Mouse (Mus musculus) liver (tissue): ENCODE data around the gene Lage3.
"Not testable (repeated sequence)": the region's sequence is repeated elsewhere in the genome, so short reads cannot be mapped to it uniquely, and the experiment has no call there.

ENCODE experiments used
- DNase-seq: peaks from one replicate; pipeline ENCODE4 v3.0.0-alpha.2; 2020; ENCODE audit warnings: mixed read lengths

Gene Lage3

DNA sequence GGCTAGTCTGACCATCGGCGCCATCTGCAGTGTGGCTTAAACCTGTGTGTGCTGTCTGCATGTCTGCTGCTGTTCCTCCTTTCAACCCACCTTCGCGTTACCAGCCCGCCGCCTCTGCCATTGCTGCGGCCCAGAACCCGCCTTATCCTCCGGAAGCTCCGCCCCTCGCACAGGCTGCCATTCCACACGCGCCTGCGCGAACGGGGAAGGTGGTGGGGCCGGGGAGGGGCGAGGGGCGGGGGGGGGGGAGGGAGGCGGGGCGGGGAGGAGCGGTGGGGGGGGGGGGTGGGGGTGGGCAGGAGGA is at the start of gene Lage3:
Lage3 (minus strand) TSS at position 152 of the 304 bp plus-strand sequence.
- peak; percentile 86 for DNase-seq

GRCm38 (mm10) chrX:74400136-74400535 is 46.7 kb upstream of the Lage3 start:
- no peak for DNase-seq

DNA sequence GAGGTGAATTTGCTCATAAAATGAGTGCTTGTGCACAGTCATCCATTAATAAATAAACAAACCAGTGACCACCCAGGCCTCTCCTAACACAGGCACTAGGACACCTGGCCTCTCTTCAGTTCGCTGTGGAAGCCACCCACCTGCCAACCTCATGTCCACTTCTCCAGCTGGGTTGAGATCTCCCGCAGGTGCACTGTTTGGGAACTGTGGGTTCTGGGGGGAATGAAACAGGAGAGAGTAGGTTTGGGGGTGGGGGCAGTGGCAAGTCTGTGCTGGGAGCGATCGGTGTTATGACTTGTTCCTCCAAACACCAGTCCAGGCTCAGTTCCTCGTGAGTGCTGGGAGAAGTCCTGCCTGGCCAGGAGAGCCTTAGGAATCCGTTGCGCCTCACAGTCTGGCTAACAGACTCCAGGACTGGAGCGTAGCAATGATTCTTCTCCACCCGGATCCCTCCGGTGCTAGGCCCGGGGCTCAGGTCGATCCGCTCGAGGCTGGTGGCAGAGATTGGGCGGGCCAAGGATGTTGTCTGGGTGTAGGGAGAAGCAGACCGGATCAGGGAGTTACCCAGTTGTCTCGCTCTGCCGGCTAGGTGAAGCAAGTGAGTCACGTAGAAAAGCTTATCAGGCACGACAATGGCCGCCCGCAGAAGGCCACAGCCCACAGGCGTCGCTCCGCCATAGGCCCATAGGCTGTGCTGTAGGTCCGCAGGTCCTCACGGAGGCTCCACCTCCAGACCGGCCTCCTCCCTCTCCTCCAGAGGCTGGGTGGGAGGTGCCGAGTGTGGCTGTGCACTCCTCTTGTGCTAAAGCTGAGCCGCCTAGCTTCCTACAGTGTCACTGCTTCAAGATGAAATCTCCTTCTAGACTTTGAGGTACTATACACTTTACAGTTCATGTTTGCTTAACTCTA is 39.4 kb upstream of the Lage3 start, which contains the start of the genes Fam3a and Ikbkg:
Fam3a (minus strand) TSS at position 738 of the 909 bp plus-strand sequence.
Ikbkg (plus strand) TSS at position 756 of the 909 bp plus-strand sequence.
- peak; percentile 94 for DNase-seq

DNA sequence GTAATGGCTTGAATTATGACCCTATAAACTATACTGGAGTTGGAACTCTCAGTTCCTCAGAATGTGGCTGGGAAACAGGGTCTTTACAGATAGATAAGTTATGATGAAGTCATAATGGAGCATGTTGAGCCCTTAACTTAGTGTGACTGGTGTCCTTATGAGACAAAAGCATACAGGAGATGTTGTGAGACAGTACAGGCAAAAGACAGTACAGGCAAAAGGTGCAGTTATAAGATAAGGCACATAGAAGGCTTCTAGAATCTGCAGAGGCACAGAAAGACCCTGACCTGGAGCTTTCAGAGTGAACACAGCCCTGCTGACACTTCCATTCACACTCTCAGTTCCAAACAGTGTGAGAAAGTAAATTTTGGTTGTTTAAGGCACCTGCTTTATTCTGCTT is 34.7 kb upstream of the Lage3 start:
- DNase-seq = no peak

DNA sequence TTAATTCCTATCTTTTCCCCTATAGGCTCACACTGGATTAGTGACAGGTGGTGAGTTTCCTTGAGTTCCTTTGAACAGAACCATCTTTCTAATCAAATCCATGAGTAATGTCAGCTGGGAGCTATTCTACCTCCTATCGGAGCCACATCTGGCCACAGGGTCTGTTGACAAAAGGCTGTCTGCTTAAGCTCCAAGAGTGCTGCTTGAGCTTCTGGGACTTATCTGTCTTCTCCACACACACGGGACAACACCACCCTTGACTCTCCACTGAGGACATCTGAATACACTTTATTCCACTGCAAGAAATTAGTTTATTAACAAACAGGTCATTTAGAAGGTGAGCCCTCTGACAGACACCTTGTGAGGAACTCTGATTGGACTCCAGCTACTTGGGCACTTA is 31.0 kb upstream of the Lage3 start:
- peak; percentile 37 for DNase-seq

DNA sequence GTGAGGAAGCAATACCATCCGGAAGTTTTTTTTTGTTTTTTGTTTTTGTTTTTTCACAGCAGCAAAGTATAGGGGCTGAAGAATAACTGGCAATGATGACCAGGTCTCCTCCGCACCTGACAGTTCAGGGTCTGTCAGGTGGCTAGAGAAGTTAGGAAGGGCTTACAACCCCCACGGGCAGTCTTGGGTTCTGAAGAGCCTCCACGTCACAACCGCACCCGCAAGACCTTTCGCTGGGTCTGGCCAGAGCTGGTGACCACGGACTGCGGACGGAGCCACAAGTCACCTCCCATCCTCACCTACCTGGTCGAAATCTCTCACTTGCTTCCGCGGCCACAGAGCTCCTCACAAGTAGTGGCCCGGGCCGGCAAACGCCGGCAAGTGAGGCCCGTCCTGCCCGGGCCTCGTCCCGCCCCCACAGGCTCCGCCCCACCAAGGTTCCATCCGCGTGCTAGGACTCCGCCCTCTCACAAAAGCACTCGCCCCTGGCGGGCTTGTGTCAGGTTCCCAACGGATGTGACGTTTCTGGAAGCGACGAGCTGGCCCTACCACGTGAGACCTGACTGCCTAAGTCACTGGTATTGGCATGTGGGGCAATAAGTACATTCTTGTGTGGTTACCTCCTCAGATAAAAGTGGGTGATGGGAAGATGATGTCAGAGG is 19.6 kb upstream of the Lage3 start, which contains the start of the genes Ubl4a and Slc10a3:
Ubl4a (minus strand) TSS at position 331 of the 662 bp plus-strand sequence.
Slc10a3 (minus strand) TSS at position 462 of the 662 bp plus-strand sequence.
- peak; percentile 92 for DNase-seq

- DNase-seq = peak; percentile 80
Observed at GRCm38 (mm10) chrX:74368209-74368909, 14.9 kb upstream of the Lage3 start.

- DNase-seq = no peak
Observed at GRCm38 (mm10) chrX:74367512-74367911, 14.1 kb upstream of the Lage3 start.

DNA sequence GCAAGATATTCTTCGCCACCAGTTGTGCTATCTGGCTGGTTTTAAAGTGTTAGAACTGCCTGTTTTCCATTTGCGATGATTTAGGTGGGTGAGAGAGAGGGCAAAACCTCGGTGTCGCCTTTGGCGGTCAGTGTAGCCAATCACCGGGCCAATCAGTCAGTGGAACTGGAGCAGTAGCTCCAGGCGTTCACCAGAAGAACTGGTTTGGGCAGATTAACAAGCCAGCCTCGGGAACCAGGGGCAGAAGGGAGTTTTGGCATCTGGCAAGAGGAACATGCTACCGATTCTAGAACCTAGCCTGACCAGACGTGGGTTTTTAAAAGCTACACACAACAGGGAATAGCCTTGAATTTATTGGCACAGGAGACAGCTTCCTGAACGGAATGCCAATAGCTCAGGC is 5.8 kb upstream of the Lage3 start:
- no peak for DNase-seq

DNA sequence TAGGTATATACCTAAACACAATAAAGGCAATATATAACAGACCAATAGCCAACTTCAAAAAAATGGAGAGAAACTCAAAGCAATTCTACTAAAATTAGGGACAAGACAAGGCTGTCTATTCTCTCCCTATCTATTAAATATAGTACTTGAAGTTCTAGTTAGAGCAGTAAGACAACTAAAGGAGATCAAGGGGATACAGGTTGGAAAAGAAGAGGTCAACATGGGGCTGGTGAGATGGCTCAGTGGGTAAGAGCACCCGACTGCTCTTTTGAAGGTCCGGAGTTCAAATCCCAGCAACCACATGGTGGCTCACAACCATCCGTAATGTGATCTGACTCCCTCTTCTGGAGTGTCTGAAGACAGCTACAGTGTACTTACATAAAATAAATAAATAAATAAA is 3.7 kb upstream of the Lage3 start:
- not testable (repeated sequence) for DNase-seq

DNA sequence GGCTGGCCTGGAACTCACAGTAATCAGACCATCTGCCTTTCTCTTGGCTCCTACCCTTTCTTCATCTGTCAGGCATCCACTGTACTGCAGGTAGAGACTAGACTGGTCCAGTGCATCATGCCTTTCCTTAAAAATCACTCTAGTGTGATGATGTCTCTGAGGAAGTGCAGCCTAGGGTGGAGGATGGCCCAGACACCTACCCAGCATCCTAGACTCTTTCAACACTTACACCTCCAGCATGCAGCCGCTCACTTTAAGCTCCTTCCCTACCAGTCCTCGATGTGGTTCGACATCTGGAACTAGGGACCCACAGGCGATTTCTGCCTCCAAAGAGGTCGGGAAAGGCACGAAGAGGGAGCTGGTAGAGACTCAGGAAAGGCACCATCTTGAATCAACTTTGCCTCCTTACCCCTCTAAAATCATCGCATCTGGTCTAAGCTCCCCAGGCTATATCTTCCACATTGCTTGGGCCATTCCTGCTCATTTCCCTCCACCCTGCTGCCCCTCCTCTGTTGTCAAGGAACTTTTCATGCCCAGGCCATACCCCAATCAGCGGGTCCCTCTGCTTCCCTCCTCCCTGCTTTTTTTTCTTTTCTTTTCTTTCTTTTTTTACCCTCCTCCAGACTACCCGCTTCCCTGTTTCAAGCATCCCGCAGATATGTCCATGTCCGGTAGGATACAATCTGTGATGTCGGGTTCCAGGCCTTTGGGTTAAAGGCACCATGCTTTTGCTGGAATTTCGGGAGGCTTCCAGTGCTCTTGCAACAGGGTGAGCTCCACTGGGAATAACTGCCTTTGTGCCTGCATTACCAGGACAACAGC is 562 bp downstream of the Lage3 start:
- no peak for DNase-seq

- no peak for DNase-seq
Observed at GRCm38 (mm10) chrX:74330166-74330930, 23.1 kb downstream of the Lage3 start.

DNA sequence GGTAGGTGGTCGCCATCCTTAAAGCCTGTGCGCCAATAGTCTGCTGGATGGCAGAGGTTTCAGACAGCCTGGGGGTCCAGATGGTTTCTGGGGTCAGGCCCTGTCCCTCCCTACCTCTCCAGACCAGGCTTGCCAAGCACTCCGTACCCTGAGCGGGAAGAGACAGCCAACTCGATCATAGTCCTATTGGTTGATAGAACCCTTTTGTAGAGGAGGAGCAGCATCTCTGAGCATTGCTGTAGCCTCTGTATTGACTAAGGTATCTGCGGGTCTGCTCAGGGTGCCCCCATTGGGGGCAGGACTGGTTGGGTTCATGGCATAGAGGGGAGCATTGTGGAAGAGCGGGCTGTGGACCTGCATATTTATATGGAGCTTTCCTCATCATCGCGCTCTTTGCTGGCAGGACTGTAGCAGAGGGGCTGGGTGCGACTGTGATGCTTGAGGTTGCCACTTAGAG is 24.2 kb downstream of the Lage3 start:
- no peak for DNase-seq

- DNase-seq = peak; percentile 74
Observed at GRCm38 (mm10) chrX:74328725-74329161, 24.7 kb downstream of the Lage3 start, which contains the start of gene Plxna3. Plxna3 (plus strand) TSS chrX:74329066.

- peak; percentile 91 for DNase-seq
Observed at GRCm38 (mm10) chrX:74312540-74313464, 40.6 kb downstream of the Lage3 start, which contains the start of gene Fam50a. Fam50a (plus strand) TSS chrX:74313033.

DNA sequence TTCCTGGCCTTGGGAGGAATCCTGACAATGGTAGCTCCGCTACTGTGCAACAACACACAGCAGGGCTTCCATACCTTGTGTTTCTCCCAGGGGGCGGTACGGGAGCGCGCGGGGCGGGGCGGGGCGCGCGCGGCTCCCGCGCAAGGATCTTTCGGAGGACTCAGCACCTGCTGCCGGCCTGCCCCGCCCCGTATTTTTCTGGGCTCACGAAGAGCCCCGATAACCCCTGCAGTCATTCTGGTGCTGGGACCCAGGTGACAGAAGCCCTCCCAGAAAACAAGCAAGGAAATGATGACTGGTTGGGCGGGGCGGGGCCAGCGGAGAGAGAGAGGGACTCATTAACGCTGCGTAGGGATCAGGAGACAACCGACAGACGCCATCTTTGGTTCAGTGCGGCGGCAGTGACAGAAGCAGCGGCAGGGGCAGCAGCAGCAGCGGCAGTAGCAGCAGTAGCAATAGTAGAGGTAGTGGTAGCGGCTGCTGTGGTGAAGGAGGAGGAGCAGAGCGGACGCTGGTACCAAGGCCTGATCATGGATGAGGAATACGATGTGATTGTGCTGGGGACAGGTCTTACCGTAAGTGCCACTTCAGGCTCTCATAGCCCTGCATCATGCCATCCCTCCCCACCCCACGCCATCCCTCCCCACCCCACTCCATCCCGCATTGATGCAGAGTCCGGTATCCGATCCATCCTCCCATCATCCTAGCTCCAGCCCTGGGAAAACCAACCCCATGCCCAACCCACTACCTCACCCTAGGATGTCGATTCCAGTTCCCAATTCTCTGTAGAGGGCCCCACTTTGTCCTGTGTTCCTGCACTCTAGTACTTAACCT is 48.3 kb downstream of the Lage3 start, which contains the start of gene Gdi1:
Gdi1 (plus strand) TSS at position 132 of the 834 bp plus-strand sequence.
- DNase-seq = peak; percentile 83
